Mouse (Mus musculus) c-Kit-positive CD71-positive TER-119-negative erythroid progenitor cells, embryonic 14.5 days (primary cell): ENCODE results near the gene Recql5.
A peak's percentile ranks its signal among the peaks of the same experiment; 100 is the strongest.

ENCODE experiments used
- DNase-seq: peaks from one replicate; pipeline ENCODE4 v3.0.0-alpha.2; 2013; ENCODE audit warnings: low read depth

Recql5 gene

DNA sequence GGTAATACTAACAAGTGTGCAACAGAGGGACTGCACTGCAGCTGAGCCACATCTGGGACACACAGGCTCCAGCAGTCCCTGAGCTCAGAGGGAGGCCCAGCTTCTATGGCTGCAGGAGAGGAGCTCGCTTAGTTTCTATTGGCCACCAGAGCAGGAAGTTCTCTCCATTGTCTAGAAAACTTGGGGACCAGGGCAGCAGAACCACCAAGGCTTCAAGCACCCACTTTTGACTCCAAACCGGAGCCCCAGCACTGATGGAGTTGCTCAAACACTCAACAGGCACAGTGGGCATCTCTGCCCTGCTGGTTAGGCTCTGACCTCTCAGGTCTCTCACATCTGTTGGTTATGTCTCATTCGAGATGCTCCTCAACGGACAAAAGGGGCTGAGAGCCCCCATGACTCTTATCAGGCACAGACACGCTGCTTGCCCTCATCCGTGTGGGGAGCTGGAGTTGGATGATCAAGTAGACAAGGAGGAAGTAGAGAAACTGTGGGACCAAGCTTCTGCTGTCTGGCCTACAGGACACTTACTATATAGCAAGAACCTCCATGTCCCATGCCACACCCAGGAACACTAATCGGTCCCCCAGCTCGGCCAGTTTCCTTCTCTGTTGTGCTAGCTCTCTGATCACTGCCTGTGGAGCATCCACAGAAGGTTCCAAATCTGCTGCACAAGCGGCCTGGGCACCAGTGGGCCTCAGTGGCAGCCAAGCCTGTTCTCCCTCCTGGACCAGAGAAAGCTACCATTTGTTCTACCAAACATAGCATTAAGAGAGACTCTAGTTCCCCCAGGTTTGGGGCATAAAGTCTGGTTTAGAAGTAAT lies 31.7 kb downstream of the Recql5 start:
- peak; percentile 78 for DNase-seq

DNA sequence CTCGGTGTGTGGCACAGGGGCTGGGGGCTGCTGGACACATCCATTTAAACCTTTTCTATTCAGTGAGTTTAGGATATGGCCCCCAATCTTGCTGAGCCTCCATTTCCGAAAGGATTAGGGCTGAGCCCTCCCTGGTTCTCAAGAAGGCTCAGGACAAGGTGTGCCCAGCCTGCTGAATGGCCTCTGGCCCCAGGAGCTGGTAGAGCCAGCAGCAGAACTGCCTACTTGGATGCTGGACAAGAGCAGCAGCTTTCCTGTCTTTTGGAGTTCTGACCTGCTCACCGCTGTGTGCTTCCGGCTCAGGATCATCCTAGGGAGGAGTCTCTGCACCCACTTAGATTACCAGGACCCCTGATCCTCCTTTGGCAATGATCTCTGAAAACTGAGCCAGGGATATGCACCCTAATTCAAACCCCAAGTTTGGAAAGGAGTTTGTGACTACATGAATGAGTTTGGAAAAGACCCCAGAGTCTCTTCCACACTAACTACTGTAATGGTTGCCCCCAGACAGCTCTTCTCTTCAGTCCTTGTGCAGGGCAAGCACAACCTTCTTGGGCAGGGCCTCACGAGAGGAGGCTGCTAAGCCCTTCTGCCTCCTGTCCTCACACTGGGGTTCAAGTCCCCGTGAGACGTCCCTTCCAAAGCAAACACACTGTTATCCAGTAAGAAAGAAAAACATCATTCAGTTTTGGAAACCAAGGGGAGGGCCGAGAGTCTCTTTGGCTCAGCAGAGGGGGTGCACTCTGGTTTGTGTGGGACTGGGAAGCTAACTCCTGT lies 32.5 kb downstream of the Recql5 start:
- DNase-seq = no peak

DNA sequence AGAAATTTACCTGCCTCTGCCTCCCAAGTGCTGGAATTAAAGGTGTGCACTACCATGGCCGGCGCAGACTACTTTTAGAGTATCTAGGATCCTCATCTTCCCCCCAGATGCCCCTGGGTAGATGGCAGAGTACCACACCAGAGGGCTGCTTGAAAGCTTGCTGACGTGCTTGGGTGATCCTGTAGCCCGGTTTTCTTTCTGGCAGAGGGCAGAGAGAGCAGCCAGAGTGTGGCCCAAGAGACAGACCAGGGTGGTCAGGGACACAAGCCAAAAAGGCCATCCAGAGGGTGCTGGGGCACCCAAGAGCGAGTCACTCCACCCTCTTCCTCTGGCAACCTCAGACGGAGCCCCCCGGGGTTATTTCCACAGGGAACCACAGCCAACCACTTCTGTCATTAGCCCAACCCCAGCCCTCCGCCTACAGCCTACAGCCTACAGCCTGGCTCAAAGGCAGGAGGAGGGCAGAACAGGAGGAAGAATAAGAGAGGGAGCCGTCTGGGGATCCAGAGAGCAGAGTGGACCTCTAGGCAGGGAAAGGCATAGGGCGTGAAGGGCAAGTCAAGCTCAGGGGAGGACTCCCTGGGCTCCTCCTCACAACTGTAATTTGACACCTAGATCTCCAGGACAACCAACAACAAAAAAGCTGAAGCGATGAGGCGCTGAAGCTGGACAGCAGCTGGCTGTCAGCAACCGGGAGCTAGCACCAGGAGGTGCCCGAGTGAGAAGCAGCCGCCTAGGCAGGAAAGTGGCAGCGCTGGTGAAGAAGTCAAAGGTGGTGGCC lies 33.6 kb downstream of the Recql5 start, which contains the start of gene Smim5:
Smim5 (plus strand) TSS at position 481 of the 781 bp plus-strand sequence.
- DNase-seq = no peak

DNA sequence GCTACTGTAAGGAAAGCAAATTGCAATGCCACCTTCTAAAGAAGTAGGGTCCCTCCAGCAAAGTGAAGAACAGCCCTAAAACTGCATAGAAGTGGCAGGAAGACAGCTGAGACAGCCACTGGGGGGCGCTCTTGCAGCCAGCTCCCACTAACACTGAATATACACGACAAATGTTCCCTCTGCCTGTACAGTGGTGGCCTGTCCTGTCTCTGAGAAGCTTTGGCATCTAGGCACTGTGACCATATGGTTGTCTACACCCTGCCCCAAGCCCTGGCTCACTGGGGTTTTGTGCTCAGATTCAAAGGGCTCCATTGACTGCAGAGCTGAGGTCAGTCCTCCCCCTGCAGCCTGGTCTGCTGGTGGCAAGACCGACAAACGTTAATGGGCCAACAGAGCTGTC lies 34.4 kb downstream of the Recql5 start:
- DNase-seq = no peak

DNA sequence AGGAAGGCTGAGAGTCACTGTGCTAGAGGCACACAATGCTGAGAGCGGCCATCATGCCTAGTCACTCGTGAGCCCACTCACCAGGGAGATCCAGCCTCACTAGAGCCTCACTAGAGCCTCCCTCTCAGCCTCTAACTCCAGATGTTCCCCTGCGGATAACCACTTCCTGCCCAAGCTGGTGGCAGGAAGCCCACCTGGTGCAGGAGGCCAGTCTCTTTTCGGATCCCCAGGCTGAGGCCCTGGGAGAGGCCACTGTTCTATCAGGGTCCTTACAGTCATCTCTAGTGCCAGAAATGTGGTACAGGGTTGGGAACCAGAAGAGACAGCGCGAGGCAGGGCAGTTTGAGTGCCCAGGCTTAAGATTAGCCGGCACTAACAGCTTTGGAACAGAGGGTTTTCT lies 34.8 kb downstream of the Recql5 start:
- no peak for DNase-seq

DNA sequence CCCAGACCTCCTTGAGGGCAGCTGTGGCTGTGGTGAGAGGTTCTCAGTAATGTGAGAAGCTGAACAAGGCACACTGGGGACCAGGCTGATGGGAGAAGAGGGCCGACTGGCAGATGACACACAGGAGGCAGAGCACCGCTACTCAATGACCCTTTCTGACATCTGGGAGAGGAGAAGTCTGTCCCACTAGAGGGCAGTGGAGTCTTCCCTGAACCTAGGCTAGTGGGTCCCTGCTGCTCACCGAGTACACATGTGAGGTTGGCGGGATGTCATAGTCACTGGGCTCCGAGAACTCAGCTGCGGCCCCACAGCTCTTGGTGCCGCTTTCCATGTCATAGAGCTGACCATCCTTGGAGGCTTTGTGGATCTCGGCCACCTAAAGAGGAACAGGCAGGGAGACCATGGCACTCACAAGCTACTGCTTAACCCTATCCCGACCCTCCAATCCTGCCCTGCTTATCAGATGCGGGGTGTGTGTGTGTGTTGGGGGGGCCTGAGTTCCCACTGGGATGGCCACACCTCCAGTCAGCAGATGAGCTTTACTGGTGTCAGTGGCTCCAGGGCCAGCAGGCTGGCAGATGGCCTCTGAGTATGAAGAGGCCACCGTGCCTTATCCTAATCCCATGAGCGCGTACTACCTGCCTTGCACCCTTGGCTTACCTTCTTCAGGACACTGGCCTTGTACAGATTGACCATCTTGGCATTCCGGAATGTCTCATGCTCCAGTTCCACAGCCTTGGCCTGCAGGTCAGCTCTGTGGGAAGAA lies 38.3 kb downstream of the Recql5 start:
- no peak for DNase-seq

DNA sequence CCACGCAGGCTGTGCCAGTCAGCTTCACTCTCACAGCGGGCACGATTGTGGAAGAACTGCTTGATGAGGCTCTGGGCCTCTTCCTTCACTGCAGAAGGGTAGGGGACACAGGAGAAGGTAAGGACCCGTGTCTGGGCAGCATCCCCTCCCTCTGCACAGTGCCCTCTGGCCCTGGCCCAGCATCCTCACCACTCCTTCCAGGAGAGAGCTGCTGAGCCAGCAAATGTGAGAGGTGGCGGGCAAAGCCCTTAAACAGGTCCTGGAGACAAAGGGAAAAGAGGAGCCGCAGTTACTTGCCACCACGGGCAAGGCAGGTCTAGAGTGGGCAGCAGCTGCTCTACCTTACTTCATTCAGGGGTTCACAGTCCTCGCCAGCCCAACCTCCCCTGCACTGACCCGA lies 40.2 kb downstream of the Recql5 start:
- DNase-seq = no peak

DNA sequence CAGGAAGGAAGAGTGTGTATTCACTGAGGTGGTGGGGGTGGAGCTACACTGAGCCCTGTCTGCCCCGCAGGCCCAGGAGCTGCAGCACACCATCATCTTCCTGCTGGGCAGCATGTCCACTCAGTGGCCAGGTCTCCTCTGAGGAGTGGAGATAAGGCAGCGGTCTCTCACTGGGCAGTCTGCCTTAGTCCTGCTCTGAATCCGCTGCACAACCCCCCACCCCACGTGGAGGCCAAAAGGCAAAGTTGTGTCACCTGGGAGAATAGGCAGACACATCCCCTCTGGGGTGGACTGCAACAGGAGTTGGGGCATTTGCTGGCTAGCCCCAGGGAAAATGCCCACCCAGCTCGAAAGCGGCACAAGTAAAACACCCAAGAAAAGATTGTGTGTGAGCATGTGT lies 41.1 kb downstream of the Recql5 start:
- no peak for DNase-seq

DNA sequence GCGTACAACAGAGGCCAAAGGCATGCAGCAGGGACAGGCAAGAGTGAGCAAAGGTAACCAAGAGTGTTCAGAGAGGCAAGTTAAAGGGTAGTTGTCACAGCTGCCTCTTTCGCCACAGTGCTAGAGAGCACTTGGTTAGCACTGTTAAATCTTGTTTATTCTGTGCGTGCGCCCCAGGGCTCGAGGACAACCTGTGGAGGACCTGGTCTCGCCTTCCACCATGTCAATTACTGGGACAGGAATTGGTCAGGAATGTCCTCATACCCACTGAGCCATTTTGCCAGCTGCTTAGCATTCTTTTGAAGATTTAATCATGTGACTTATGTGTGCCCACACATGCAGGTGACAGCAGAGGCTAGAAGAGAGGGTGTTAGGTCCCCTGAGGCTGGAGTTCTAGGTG lies 44.1 kb downstream of the Recql5 start:
- no peak for DNase-seq

DNA sequence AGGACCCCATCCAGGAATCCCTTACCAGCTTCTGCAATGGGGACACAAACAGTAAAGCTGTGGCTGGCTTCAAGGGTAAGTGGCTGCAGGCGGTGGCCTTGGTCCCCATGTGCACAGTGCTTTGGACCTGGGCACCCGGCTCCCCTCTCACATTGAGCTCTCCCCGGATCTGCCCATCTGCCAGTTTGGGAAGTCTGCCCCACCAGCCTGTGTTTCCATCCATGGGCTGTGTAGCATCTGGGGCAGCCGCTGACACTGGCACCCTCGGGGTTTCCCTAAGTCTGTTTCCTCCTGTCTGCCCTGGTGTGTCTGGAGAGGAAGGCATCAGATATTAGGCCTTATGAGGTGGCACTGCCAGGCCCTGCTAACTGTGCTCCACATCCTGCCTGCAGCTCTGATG lies 45.3 kb downstream of the Recql5 start:
- no peak for DNase-seq

DNA sequence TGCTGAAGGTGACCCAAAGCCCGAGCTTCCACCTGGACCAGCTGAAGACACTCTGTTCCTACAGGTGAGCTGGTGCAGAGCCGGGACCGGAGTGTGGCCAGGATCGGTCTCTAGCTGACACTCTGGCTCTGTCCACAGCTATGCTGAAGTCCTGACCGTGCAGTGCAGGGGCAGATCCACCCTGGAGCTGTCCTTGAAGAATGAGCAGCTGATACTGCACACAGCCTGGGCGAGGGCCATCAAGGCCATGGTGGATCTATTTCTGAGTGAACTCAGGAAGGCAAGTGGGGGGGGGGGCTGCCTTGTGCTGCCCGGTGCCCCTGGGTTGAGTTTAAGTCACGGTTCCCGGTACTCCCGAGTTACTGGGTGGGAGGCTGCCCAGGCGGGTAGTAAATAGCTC lies 46.8 kb downstream of the Recql5 start:
- DNase-seq = no peak

DNA sequence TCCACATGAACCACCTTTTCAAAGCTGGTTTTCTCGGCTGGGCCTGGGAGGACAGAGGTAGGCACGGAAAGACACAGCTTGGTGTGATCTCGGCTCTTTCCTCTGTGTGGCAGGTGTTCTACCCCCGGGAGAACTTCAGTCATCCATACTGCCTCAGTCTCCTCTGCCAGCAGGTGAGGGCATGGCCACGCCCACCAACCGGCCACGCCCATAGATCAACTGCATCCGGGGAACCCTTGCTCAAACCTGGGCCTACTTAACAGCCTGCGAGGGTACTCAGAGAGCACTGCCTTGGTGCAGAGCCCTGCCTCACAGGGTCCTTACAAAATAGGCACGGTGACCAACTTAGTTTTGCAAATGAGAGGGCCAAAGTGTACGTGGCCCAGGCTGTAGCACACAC lies 48.0 kb downstream of the Recql5 start:
- no peak for DNase-seq

DNA sequence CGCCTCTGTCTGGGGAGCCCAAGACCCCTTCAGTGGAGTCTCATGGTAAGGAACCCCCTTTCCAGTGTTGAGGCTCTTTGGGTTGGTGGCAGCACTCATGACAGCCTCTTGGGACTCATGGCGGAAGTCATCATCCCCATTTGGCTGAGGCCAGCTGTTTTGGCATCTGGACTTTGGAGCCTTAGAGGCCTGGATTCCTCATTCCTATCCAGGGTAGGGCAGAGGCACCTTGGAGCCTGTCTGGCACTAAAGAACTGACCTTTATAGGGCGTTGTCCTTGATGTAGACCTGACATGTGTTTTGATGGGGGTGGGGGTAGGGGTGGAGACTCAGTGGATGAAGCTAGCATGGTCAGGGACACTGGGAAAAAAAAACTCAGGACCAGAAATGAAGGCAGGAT lies 48.9 kb downstream of the Recql5 start:
- DNase-seq = no peak

DNA sequence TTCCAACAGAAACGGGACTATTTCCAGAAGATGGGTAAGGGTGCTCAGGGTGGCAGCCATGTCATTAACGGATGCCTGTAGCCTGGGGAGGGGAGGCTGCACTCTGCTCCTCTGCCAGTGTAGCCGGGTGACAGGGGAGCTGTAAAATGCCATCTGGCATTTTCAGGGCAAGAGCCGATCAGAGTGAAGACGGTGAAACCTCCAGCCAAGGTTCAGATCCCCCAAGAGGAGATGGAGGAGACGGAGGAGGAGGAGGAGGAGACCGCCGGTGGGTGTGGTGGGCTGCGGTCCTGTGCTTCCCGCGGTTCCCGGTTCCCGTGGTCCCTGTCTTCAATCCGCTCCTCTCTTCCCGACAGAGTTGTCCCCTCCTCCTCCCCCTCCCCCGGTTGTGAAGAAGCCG lies 50.0 kb downstream of the Recql5 start:
- no peak for DNase-seq

DNA sequence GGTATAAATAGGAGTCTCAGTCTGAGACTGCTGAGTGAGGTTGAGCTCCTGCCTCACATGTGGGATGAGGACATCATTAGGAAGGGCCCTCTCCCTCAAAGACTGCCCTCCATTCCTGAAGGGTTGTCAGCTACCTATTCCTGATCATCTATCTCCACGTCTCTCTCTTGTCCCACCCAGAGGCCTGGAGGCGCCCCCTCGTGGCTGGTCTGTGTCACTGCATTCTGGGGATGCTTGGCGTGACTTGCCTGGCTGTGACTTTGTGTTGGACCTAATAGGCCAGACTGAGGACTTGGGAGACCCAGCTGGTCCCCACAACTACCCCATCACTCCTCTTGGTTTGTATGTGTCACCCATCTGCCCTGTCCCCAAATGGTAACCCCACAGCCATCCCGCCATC lies 52.3 kb downstream of the Recql5 start:
- no peak for DNase-seq

DNA sequence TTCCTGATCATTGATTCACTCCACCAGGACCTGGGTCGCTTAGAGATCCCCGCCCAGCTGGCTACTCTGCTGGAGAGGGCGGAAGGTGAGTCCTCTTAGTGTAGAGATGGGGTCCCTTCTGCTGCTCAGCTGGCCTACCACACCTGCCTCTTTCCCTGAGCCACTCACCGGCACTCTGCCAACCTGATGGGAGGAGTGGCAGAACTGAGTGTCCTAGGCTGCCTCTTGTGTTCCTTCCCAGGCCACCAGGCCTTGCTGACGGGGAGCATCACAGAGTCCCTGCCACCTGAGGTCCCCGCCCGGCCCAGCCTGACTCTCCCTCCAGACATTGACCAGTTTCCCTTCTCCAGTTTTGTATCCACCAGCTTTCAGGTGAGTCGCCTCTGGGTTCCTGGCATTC lies 55.2 kb downstream of the Recql5 start:
- no peak for DNase-seq

DNA sequence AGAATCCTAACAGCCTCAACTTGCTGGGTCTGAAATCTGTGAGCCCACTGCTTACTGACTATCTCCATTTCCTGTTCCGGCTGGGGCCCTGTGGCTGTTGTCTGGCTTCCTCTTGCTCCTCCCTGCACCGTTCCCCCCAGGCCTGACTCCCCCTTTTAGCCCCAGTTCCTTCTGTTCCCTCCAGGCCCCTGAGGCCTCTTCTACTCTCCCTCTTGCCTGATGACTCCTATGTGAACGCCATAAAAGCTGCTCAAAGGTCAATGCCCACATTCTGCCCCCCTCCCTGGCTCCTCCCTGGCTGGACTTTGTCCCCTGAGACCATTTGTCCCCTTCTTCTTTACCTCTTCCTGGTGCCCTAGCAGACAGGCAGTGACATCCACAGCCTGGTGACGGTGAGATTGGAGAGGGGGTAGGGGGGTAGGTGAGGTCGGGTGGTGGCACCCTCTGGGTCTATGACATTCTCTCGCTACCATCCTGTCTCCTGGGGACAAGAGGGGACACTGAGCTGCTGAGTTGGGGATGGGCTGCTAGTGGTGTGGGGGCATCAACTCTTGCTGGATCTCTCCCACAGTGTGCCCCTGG lies 56.0 kb downstream of the Recql5 start:
- no peak for DNase-seq

DNA sequence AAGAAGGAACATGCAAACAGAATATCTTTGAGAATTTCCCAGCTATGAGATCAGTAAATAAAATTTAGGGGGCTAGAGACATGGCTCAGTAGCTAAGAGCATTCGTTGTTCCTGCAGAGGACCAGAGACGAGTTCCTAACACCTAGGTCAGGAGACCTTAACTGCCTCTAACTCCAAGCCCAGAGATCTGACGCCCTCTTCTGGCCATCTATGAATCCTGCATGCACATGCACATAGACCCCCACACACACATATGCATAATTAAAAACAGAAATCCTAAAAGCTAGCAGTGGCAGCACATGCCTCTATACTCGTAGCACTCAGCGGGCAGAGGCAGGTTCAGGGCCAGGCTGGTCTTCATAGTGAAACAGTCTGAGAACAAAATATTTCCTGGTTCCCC lies 56.8 kb downstream of the Recql5 start:
- no peak for DNase-seq

DNA sequence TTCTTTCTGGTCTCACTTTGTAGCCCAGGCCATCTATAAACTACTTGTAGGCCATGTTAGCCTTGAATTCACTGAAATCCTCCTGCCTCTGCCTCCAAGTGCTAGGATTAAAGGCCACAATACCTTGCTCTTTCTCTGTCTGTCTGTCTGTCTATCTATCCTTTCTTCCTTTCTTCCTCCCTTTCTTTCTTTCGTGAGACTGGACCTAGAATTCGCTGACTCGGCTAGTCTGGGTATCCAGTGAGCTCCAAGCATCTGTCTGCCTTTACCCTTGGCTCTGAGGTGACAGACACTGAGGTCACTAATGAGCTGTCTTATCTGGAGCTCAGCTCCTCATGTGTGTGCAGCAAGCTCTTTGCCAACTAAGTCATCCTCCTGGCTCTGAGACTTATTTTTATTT lies 57.3 kb downstream of the Recql5 start:
- no peak for DNase-seq

DNA sequence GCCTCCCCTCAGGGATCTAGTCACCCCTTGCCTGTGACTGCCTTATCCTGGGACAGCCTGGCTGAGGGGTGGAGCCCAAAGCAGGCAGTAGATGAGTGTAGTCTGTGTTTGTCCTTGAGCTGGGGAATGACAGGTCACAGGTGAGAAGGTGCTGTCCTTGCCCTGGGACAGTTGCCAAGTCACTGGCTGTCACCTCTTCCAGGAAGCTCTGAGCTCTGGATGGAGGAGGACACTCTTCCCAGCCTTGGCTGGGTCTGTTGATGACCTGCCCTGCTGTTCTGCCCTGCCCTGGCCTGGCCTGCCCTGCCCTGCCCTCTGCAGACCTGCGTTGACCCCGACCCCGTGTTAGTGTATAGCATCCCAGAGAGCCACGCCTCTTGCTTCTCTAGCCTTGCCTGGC lies 60.8 kb downstream of the Recql5 start:
- DNase-seq = no peak

DNA sequence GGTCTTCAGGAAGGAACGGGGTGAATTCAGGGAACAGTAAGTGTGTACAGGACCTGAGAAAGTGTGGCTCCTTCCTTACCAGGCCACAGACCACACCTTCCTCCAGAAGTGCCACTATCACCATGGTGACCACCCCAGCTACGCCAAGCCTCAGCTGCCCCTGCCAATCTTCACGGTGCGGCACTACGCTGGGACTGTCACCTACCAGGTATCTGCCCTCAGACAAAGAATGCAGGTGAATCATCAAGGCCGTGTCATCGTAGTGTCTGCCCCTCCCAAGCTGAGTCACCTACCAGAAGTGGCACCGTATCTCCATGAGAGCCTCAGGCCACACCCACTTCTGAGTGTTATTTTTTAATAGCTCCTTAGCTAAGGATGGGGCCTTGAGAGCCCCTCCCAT lies 63.9 kb downstream of the Recql5 start:
- DNase-seq = peak; percentile 44

DNA sequence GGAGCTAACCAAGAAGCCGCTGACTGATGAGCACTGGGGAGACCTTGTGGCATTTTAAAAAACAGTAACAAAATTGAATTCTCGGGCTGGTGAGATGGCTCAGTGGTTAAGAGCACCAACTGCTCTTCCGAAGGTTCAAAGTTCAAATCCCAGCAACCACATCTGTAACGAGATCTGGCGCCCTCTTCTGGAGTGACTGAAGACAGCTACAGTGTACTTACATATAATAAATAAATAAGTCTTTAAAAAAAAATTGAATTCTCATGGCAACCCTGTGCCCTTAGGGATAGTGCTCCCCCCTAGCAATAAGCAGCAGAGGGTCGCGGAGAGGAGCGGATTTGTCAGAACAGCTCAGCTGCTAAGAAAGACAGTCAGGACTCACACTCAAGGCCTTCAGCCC lies 69.4 kb downstream of the Recql5 start:
- no peak for DNase-seq
